Mouse (Mus musculus): ENCODE data around the gene Atf6b.
A peak's percentile ranks its signal among the peaks of the same experiment; 100 is the strongest.

DNA sequence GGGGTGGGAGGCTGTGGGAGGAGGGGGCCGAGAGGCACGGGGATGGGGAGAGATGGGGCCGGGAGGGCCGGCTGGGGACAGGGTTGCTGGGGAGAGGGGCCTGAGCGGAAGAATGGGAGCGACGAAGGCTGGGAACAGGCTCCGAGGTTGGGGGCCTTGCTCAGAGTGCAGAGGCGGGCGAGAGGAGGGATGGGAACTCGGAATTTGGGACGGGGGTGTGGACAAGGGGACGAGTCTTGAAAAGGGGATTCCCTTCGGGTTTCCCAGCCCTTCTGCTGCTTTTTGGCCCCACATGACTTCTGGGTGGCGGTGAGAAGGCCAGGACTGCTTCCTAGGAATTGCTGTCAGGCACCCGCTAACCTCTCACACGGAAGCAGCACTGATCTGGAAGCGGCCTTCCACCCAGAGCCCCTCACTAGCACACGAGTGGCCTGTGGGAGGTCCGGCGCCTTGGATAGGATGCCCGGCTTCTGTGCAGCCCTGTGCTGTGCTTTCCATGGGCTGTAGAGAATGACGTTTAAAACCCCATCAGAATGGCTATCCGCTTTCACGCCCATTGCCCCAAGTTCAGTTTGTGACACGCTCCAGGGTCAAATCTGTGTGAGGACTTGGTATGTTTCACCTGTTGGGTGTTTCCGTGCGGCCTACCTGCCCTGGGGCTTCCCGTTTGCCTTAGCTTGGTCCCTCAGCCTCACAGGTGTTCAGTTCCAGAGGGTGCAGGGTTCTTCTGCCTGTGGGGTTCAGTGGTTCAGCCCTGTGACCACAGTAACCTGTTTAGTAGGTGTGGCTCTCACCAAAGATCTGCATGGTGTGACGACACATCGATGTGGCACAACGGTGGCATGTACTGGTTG, 40.5 kb upstream of the Atf6b start:
- TF ChIP-seq SMC3 (IDR thresholded peaks at IDR 0.05; ENCODE audit: low read depth, low read length) (no peak), ZNF384 (IDR thresholded peaks at IDR 0.05; ENCODE audit: low read depth, low read length) (no peak), MXI1 (IDR thresholded peaks at IDR 0.05; ENCODE audit: low read depth, low read length) (0 out of 2 replicates have a peak, but pooled peaks have one; percentile 5), USF1 (IDR thresholded peaks at IDR 0.05; ENCODE audit: low read depth, low read length) (no peak), CTCF (conservative IDR thresholded peaks at IDR 0.05 in 1 of 2, IDR thresholded peaks at IDR 0.05 in 1 of 2; ENCODE audit: low read depth in 2 of 2, low read length in 2 of 2) (no peak), POLR2A (IDR thresholded peaks at IDR 0.05; ENCODE audit: low read depth, low read length) (no peak), NRF1 (IDR thresholded peaks at IDR 0.05; ENCODE audit: low read depth, low read length) (no peak), EP300 (IDR thresholded peaks at IDR 0.05; ENCODE audit: low read length) (no peak), ETS1 (conservative IDR thresholded peaks at IDR 0.05; ENCODE audit: low read depth, low read length) (no peak), JUN (IDR thresholded peaks at IDR 0.05; ENCODE audit: insufficient read depth, low read depth, low read length) (no peak), BHLHE40 (IDR thresholded peaks at IDR 0.05; ENCODE audit: low read depth, low read length) (no peak)

All from CH12.LX (cell line).